9 mouse cellular contexts compared by ENCODE assay signal in genomic region chr5:148897069-148897702, GRCm38 (mm10). TPM values are rescaled to one million over a fixed set of nuclear protein-coding genes. Genes with fewer than 3 reads are reported as not detected.
DNase-seq lines count a peak whose midpoint lies in the region; ATAC-seq and TF ChIP-seq lines count a peak whose summit lies in the region.
"Had no signal": no experiment of that assay in that cellular context is flagged by ENCODE, and none has a peak within 500 bp of the region (broad histone marks: within the 10 kb centered on the region; RNA-seq: fewer than 3 reads in every experiment).

No protein-coding gene starts in this region.

- no peak overlapping the region for H3K4me2 ChIP-seq in intestine, embryonic 16.5 days (ENCODE audit: low read depth, low read length)
- H3K4me2 ChIP-seq: heart, embryonic 15.5 days had no signal

- DNase-seq in MEL (ENCODE audit: low read depth, low spot score): peak; percentile 98
- DNase-seq in c-Kit-negative CD71-positive TER-119-positive erythroid progenitor cells, embryonic 14.5 days (ENCODE audit: low read depth, low spot score): peak; percentile 65
- DNase-seq in heart, postnatal 14 days: peak; percentile 35 to 53
- DNase-seq in left cerebral cortex, postnatal 36 days (ENCODE audit: low spot score in 2 of 2): peak; percentile 57 to 65
- no peak for DNase-seq in testis, postnatal 10 days (ENCODE audit: low spot score)
- no peak for DNase-seq in kidney, adult 8-10 months

- WGBS in intestine, embryonic 16.5 days: 74% methylated on average over 14 of the region's 14 CpGs

- H3K27me3 ChIP-seq in MEL (ENCODE audit: control insufficient read depth in 1 of 2, insufficient read depth in 2 of 2, low read length in 2 of 2): no peaks in the 10 kb centered on the region
- no peaks in the 10 kb centered on the region for H3K27me3 ChIP-seq in intestine, embryonic 16.5 days (replicated peaks; ENCODE audit: control insufficient read depth, insufficient read depth, low read length)
- H3K27me3 ChIP-seq: heart, embryonic 15.5 days had no signal

- 0 out of 2 replicates have a peak, but pooled peaks have one; percentile 45 for ATAC-seq in neutrophil, adult 5-6 weeks (ENCODE audit: extremely low read depth, insufficient number of reproducible peaks, low FRiP score, poor library complexity, severe bottlenecking)
- no peak for ATAC-seq in intestine, embryonic 16.5 days

- H3K9me3 ChIP-seq in MEL (replicated peaks; ENCODE audit: insufficient read depth, low read length): no peaks in the 10 kb centered on the region
- H3K9me3 ChIP-seq in intestine, embryonic 16.5 days (ENCODE audit: control insufficient read depth, low read length): no peaks in the 10 kb centered on the region
- H3K9me3 ChIP-seq: heart, embryonic 15.5 days had no signal

- peak; percentile 90 to 91 for TF ChIP-seq EP300 in MEL (IDR thresholded peaks at IDR 0.05; ENCODE audit: low read depth in 1 of 2, low read length in 2 of 2)

- TF ChIP-seq POLR2A in MEL (IDR thresholded peaks at IDR 0.05; ENCODE audit: control insufficient read depth in 1 of 2, insufficient read depth in 1 of 2, low read depth in 1 of 2, low read length in 2 of 2, poor library complexity in 1 of 2): peak in 1 of 2 experiments; percentile 71; a peak in 2 of 4 replicates

- peaks cover 0 to 26% of the 10 kb centered on the region in 2 experiments; a peak in 2 of 4 replicates for H3K36me3 ChIP-seq in MEL (ENCODE audit: control insufficient read depth in 1 of 2, insufficient read depth in 2 of 2, low read length in 2 of 2)
- H3K36me3 ChIP-seq in intestine, embryonic 16.5 days (ENCODE audit: control insufficient read depth, insufficient read depth, low read length): no peaks in the 10 kb centered on the region; the same call in 1 of the 2 replicates

- no peaks in the 10 kb centered on the region for H3K79me2 ChIP-seq in MEL (ENCODE audit: control insufficient read depth, insufficient read depth, low read length, poor library complexity)

- H3K9ac ChIP-seq in MEL (ENCODE audit: control insufficient read depth, low read depth, low read length, poor library complexity, severe bottlenecking): peak overlapping the region; percentile 72
- no peak overlapping the region for H3K9ac ChIP-seq in intestine, embryonic 16.5 days (ENCODE audit: low read depth, low read length)
- H3K9ac ChIP-seq: heart, embryonic 15.5 days had no signal

- intact Hi-C loops in heart, postnatal 14 days (cut with DNase I): no loop called here
- intact Hi-C loops in left cerebral cortex, postnatal 36 days (cut with DNase I): loop anchor here (10.0 kb wide), 1 partner anchor 288 kb away; the partner anchor contains the start of genes Hmgb1 and Uspl1

- peaks cover 14 to 29% of the 10 kb centered on the region in 2 experiments for H3K4me1 ChIP-seq in MEL (ENCODE audit: control insufficient read depth in 1 of 2, insufficient read depth in 2 of 2, low read length in 2 of 2)
- no peaks in the 10 kb centered on the region for H3K4me1 ChIP-seq in intestine, embryonic 16.5 days (ENCODE audit: control insufficient read depth, insufficient read depth, low read length)

- no peak for TF ChIP-seq RAD21 in MEL (IDR thresholded peaks at IDR 0.05; ENCODE audit: low read depth, low read length)

- TF ChIP-seq CTCF in MEL (IDR thresholded peaks at IDR 0.05 in 2 of 3, conservative IDR thresholded peaks at IDR 0.05 in 1 of 3; ENCODE audit: control insufficient read depth in 1 of 3, insufficient read depth in 1 of 3, low read depth in 2 of 3, low read length in 3 of 3, poor library complexity in 1 of 3, severe bottlenecking in 1 of 3): no peak

- H3K4me3 ChIP-seq in MEL (ENCODE audit: control insufficient read depth in 1 of 2, insufficient read depth in 1 of 2, low read depth in 2 of 2, low read length in 2 of 2): peak overlapping the region; percentile 14 to 19
- no peak overlapping the region for H3K4me3 ChIP-seq in intestine, embryonic 16.5 days (ENCODE audit: low read length)
- H3K4me3 ChIP-seq: heart, embryonic 15.5 days had no signal

- peak overlapping the region; percentile 99 for H3K27ac ChIP-seq in MEL (ENCODE audit: control insufficient read depth, low read depth, low read length)
- H3K27ac ChIP-seq in intestine, embryonic 16.5 days (ENCODE audit: low read length): no peak overlapping the region

TF ChIP-seq in MEL, 35 proteins besides CTCF, POLR2A, EP300 and RAD21:
- TF ChIP-seq UBTF (IDR thresholded peaks at IDR 0.05; ENCODE audit: borderline replicate concordance, insufficient read depth, low read depth, low read length) (no peak), NELFE (IDR thresholded peaks at IDR 0.05; ENCODE audit: low read depth, low read length) (peak; percentile 29), ZMIZ1 (IDR thresholded peaks at IDR 0.05; ENCODE audit: low read depth, low read length) (0 out of 2 replicates have a peak, but pooled peaks have one; percentile 76), RCOR1 (IDR thresholded peaks at IDR 0.05; ENCODE audit: low read depth, low read length) (peak; percentile 71; the same call in 1 of the 2 replicates), MEF2A (IDR thresholded peaks at IDR 0.05; ENCODE audit: extremely low read depth, insufficient replicate concordance, low read depth, low read length, poor library complexity, severe bottlenecking) (no peak), ZKSCAN1 (IDR thresholded peaks at IDR 0.05; ENCODE audit: low read depth, low read length) (no peak), CHD2 (IDR thresholded peaks at IDR 0.05; ENCODE audit: low read length) (no peak; the same call in 1 of the 2 replicates), BHLHE40 (IDR thresholded peaks at IDR 0.05; ENCODE audit: borderline replicate concordance, low read depth, low read length) (no peak; the same call in 1 of the 2 replicates), JUND (IDR thresholded peaks at IDR 0.05; ENCODE audit: low read depth, low read length) (no peak), POLR2AphosphoS5 (IDR thresholded peaks at IDR 0.05; ENCODE audit: borderline replicate concordance, low read depth, low read length) (no peak; the same call in 1 of the 2 replicates), MYB (IDR thresholded peaks at IDR 0.05; ENCODE audit: low read depth, low read length) (no peak), USF1 (IDR thresholded peaks at IDR 0.05; ENCODE audit: low read depth, low read length) (peak; percentile 89), GATA1 (IDR thresholded peaks at IDR 0.05; ENCODE audit: low read depth, low read length) (peak; percentile 94), GABPA (IDR thresholded peaks at IDR 0.05; ENCODE audit: low read depth, low read length) (no peak), TBP (IDR thresholded peaks at IDR 0.05; ENCODE audit: low read depth, low read length) (peak; percentile 92), MAX (IDR thresholded peaks at IDR 0.05; ENCODE audit: low read length) (peak; percentile 98), ELF1 (IDR thresholded peaks at IDR 0.05; ENCODE audit: low read depth, low read length) (no peak), MAZ (IDR thresholded peaks at IDR 0.05; ENCODE audit: low read depth, low read length) (peak; percentile 95), MXI1 (IDR thresholded peaks at IDR 0.05; ENCODE audit: low read depth, low read length) (peak; percentile 98), MAFK (IDR thresholded peaks at IDR 0.05; ENCODE audit: borderline replicate concordance, low read depth, low read length) (no peak), HCFC1 (IDR thresholded peaks at IDR 0.05; ENCODE audit: low read depth, low read length) (peak; percentile 63; the same call in 1 of the 2 replicates), ZC3H11A (IDR thresholded peaks at IDR 0.05; ENCODE audit: low read depth, low read length) (no peak), POLR2AphosphoS2 (IDR thresholded peaks at IDR 0.05; ENCODE audit: low read length) (peak; percentile 9; the same call in 1 of the 2 replicates), CHD1 (IDR thresholded peaks at IDR 0.05; ENCODE audit: low read depth, low read length) (no peak), NRF1 (IDR thresholded peaks at IDR 0.05; ENCODE audit: insufficient read depth, low read depth, low read length, poor library complexity, severe bottlenecking) (peak; percentile 63), ZNF384 (IDR thresholded peaks at IDR 0.05; ENCODE audit: low read depth, low read length) (no peak; the same call in 1 of the 2 replicates), MYC (IDR thresholded peaks at IDR 0.05; ENCODE audit: low read depth, low read length) (peak; percentile 99), TCF12 (IDR thresholded peaks at IDR 0.05; ENCODE audit: low read depth, low read length) (peak; percentile 92), TAL1 (IDR thresholded peaks at IDR 0.05; ENCODE audit: low read length) (peak; percentile 98), KAT2A (conservative IDR thresholded peaks at IDR 0.05; ENCODE audit: low read depth, low read length) (no peak), E2F4 (IDR thresholded peaks at IDR 0.05; ENCODE audit: borderline replicate concordance, low read depth, low read length) (no peak; the same call in 1 of the 2 replicates), SMC3 (IDR thresholded peaks at IDR 0.05; ENCODE audit: low read depth, low read length) (no peak), SIN3A (IDR thresholded peaks at IDR 0.05; ENCODE audit: low read length) (no peak; the same call in 1 of the 2 replicates), USF2 (IDR thresholded peaks at IDR 0.05; ENCODE audit: borderline replicate concordance in 1 of 2, insufficient read depth in 1 of 2, low read depth in 1 of 2, low read length in 2 of 2) (no peak), ETS1 (IDR thresholded peaks at IDR 0.05; ENCODE audit: low read depth, low read length) (peak; percentile 76)

RNA-seq across cellular contexts. Expression of gene Katnal1, which starts 31.9 kb away (rescaled TPM):
- 13.6 and 14.8 TPM in 2 replicates for total RNA-seq in MEL (2012; rRNA removed)
- 10 to 100 TPM in 1 of 2 experiments, not detected in 1; 12.8 TPM for polyA plus RNA-seq in MEL (2012; ENCODE audit: insufficient read depth in 1 of 2, insufficient read length in 2 of 2, low read depth in 1 of 2, low replicate concordance in 2 of 2, missing spikeins in 1 of 2)
- 1 to 10 TPM; 5.4 to 7.9 TPM for total RNA-seq in heart, postnatal 14 days (2021)
- total RNA-seq in left cerebral cortex, postnatal 36 days (2021): 10 to 100 TPM; 69.5 to 72.8 TPM
- total RNA-seq in neutrophil, adult 5-6 weeks (2017): 5.2 and 8.0 TPM in 2 replicates
- polyA plus RNA-seq in intestine, embryonic 16.5 days (2015; fragmentation: Nextera tagmentation; extraction: Ambion mirVana): 6.4 and 6.9 TPM in 2 replicates

Comparison
In these comparisons a context has a peak if more than half of its experiments do, and no peak if none do; other contexts are left out.
1. DNase-seq: peak in MEL (single experiment), c-Kit-negative CD71-positive TER-119-positive erythroid progenitor cells, embryonic 14.5 days (single experiment), heart, postnatal 14 days (2 of 2) and left cerebral cortex, postnatal 36 days (2 of 2); none in testis, postnatal 10 days (single experiment) and kidney, adult 8-10 months (0 of 2).